Mouse (Mus musculus): ENCODE measurements around the gene Sprr2a1. TPM values are rescaled to one million over a fixed set of nuclear protein-coding genes. Genes with fewer than 3 reads are reported as not detected.
"Not testable (repeated sequence)": the region's sequence is repeated elsewhere in the genome, so short reads cannot be mapped to it uniquely, and the experiment has no call there.

The Sprr2a1 gene
- total and polyA plus RNA-seq, 3 experiments: not detected

GRCm38 (mm10) chr3:92213651-92214050 lies 1.9 kb upstream of the Sprr2a1 start:
- DNase-seq (ENCODE audit: extremely low read depth); dilution Hi-C loops (cut with MboI; ENCODE audit: extremely low pct_ligation_motif_present, extremely low pct_unique_long_range_greater_than_20kb, low sequenced_read_pairs); in situ Hi-C loops (cut with MboI; ENCODE audit: low pct_ligation_motif_present, low pct_unique_long_range_greater_than_20kb, low sequenced_read_pairs); H3K36me3 ChIP-seq (replicated peaks in 1 of 2; ENCODE audit: control insufficient read depth in 1 of 2, insufficient read depth in 1 of 2, low read length in 1 of 2); H3K4me2 ChIP-seq (ENCODE audit: insufficient read depth, low read depth, poor library complexity, severe bottlenecking); H3K79me2 ChIP-seq (replicated peaks; ENCODE audit: control insufficient read depth, extremely low read depth, insufficient read depth, poor library complexity, severe bottlenecking); H3K9ac ChIP-seq (ENCODE audit: insufficient read depth, low read depth); H3K27ac ChIP-seq (ENCODE audit: insufficient read depth, low read depth); H3K4me3 ChIP-seq (replicated peaks in 1 of 3; ENCODE audit: low read depth in 2 of 3, low read length in 2 of 3, poor library complexity in 1 of 3); H3K4me1 ChIP-seq (ENCODE audit: control insufficient read depth in 1 of 2, insufficient read depth in 2 of 2); H3K9me3 ChIP-seq (replicated peaks; ENCODE audit: low read length); H3K27me3 ChIP-seq (replicated peaks): not testable (repeated sequence)

GRCm38 (mm10) chr3:92219031-92219430 lies 3.4 kb downstream of the Sprr2a1 start:
- H3K4me1 ChIP-seq (ENCODE audit: control insufficient read depth in 1 of 2, insufficient read depth in 2 of 2); dilution Hi-C loops (cut with MboI; ENCODE audit: extremely low pct_ligation_motif_present, extremely low pct_unique_long_range_greater_than_20kb, low sequenced_read_pairs); in situ Hi-C loops (cut with MboI; ENCODE audit: low pct_ligation_motif_present, low pct_unique_long_range_greater_than_20kb, low sequenced_read_pairs); H3K36me3 ChIP-seq (replicated peaks in 1 of 2; ENCODE audit: control insufficient read depth in 1 of 2, insufficient read depth in 1 of 2, low read length in 1 of 2); H3K79me2 ChIP-seq (replicated peaks; ENCODE audit: control insufficient read depth, extremely low read depth, insufficient read depth, poor library complexity, severe bottlenecking); H3K4me2 ChIP-seq (ENCODE audit: insufficient read depth, low read depth, poor library complexity, severe bottlenecking); H3K9ac ChIP-seq (ENCODE audit: insufficient read depth, low read depth); DNase-seq (ENCODE audit: extremely low read depth); H3K27ac ChIP-seq (ENCODE audit: insufficient read depth, low read depth); H3K27me3 ChIP-seq (replicated peaks); H3K4me3 ChIP-seq (replicated peaks in 1 of 3; ENCODE audit: low read depth in 2 of 3, low read length in 2 of 3, poor library complexity in 1 of 3); H3K9me3 ChIP-seq (replicated peaks; ENCODE audit: low read length): not testable (repeated sequence)

- H3K79me2 ChIP-seq (replicated peaks; ENCODE audit: control insufficient read depth, extremely low read depth, insufficient read depth, poor library complexity, severe bottlenecking); H3K9me3 ChIP-seq (replicated peaks; ENCODE audit: low read length); H3K27me3 ChIP-seq (replicated peaks); in situ Hi-C loops (cut with MboI; ENCODE audit: low pct_ligation_motif_present, low pct_unique_long_range_greater_than_20kb, low sequenced_read_pairs); H3K4me1 ChIP-seq (ENCODE audit: control insufficient read depth in 1 of 2, insufficient read depth in 2 of 2); dilution Hi-C loops (cut with MboI; ENCODE audit: extremely low pct_ligation_motif_present, extremely low pct_unique_long_range_greater_than_20kb, low sequenced_read_pairs); H3K36me3 ChIP-seq (replicated peaks in 1 of 2; ENCODE audit: control insufficient read depth in 1 of 2, insufficient read depth in 1 of 2, low read length in 1 of 2); DNase-seq (ENCODE audit: extremely low read depth); H3K27ac ChIP-seq (ENCODE audit: insufficient read depth, low read depth); H3K9ac ChIP-seq (ENCODE audit: insufficient read depth, low read depth); H3K4me2 ChIP-seq (ENCODE audit: insufficient read depth, low read depth, poor library complexity, severe bottlenecking); H3K4me3 ChIP-seq (replicated peaks in 1 of 3; ENCODE audit: low read depth in 2 of 3, low read length in 2 of 3, poor library complexity in 1 of 3): not testable (repeated sequence)
These were observed 8.1 kb downstream of the Sprr2a1 start for GRCm38 (mm10) chr3:92223708-92224107.

GRCm38 (mm10) chr3:92227410-92227809 lies 11.8 kb downstream of the Sprr2a1 start:
- H3K79me2 ChIP-seq (replicated peaks; ENCODE audit: control insufficient read depth, extremely low read depth, insufficient read depth, poor library complexity, severe bottlenecking); H3K27ac ChIP-seq (ENCODE audit: insufficient read depth, low read depth); dilution Hi-C loops (cut with MboI; ENCODE audit: extremely low pct_ligation_motif_present, extremely low pct_unique_long_range_greater_than_20kb, low sequenced_read_pairs); H3K4me3 ChIP-seq (replicated peaks in 1 of 3; ENCODE audit: low read depth in 2 of 3, low read length in 2 of 3, poor library complexity in 1 of 3); H3K27me3 ChIP-seq (replicated peaks); H3K4me2 ChIP-seq (ENCODE audit: insufficient read depth, low read depth, poor library complexity, severe bottlenecking); H3K9ac ChIP-seq (ENCODE audit: insufficient read depth, low read depth); DNase-seq (ENCODE audit: extremely low read depth); H3K9me3 ChIP-seq (replicated peaks; ENCODE audit: low read length); in situ Hi-C loops (cut with MboI; ENCODE audit: low pct_ligation_motif_present, low pct_unique_long_range_greater_than_20kb, low sequenced_read_pairs); H3K4me1 ChIP-seq (ENCODE audit: control insufficient read depth in 1 of 2, insufficient read depth in 2 of 2); H3K36me3 ChIP-seq (replicated peaks in 1 of 2; ENCODE audit: control insufficient read depth in 1 of 2, insufficient read depth in 1 of 2, low read length in 1 of 2): not testable (repeated sequence)

GRCm38 (mm10) chr3:92236463-92237189 lies 21.0 kb downstream of the Sprr2a1 start:
- H3K27ac ChIP-seq (ENCODE audit: insufficient read depth, low read depth); dilution Hi-C loops (cut with MboI; ENCODE audit: extremely low pct_ligation_motif_present, extremely low pct_unique_long_range_greater_than_20kb, low sequenced_read_pairs); H3K4me2 ChIP-seq (ENCODE audit: insufficient read depth, low read depth, poor library complexity, severe bottlenecking); H3K4me1 ChIP-seq (ENCODE audit: control insufficient read depth in 1 of 2, insufficient read depth in 2 of 2); DNase-seq (ENCODE audit: extremely low read depth); H3K27me3 ChIP-seq (replicated peaks); H3K9me3 ChIP-seq (replicated peaks; ENCODE audit: low read length); in situ Hi-C loops (cut with MboI; ENCODE audit: low pct_ligation_motif_present, low pct_unique_long_range_greater_than_20kb, low sequenced_read_pairs); H3K9ac ChIP-seq (ENCODE audit: insufficient read depth, low read depth); H3K36me3 ChIP-seq (replicated peaks in 1 of 2; ENCODE audit: control insufficient read depth in 1 of 2, insufficient read depth in 1 of 2, low read length in 1 of 2); H3K79me2 ChIP-seq (replicated peaks; ENCODE audit: control insufficient read depth, extremely low read depth, insufficient read depth, poor library complexity, severe bottlenecking); H3K4me3 ChIP-seq (replicated peaks in 1 of 3; ENCODE audit: low read depth in 2 of 3, low read length in 2 of 3, poor library complexity in 1 of 3): not testable (repeated sequence)

- DNase-seq (ENCODE audit: extremely low read depth); H3K9me3 ChIP-seq (replicated peaks; ENCODE audit: low read length); H3K27me3 ChIP-seq (replicated peaks); H3K4me3 ChIP-seq (replicated peaks in 1 of 3; ENCODE audit: low read depth in 2 of 3, low read length in 2 of 3, poor library complexity in 1 of 3); H3K4me2 ChIP-seq (ENCODE audit: insufficient read depth, low read depth, poor library complexity, severe bottlenecking); in situ Hi-C loops (cut with MboI; ENCODE audit: low pct_ligation_motif_present, low pct_unique_long_range_greater_than_20kb, low sequenced_read_pairs); H3K79me2 ChIP-seq (replicated peaks; ENCODE audit: control insufficient read depth, extremely low read depth, insufficient read depth, poor library complexity, severe bottlenecking); dilution Hi-C loops (cut with MboI; ENCODE audit: extremely low pct_ligation_motif_present, extremely low pct_unique_long_range_greater_than_20kb, low sequenced_read_pairs); H3K9ac ChIP-seq (ENCODE audit: insufficient read depth, low read depth); H3K27ac ChIP-seq (ENCODE audit: insufficient read depth, low read depth); H3K4me1 ChIP-seq (ENCODE audit: control insufficient read depth in 1 of 2, insufficient read depth in 2 of 2); H3K36me3 ChIP-seq (replicated peaks in 1 of 2; ENCODE audit: control insufficient read depth in 1 of 2, insufficient read depth in 1 of 2, low read length in 1 of 2): not testable (repeated sequence)
These were observed 23.1 kb downstream of the Sprr2a1 start for GRCm38 (mm10) chr3:92238736-92239135.
